Mouse (Mus musculus) hindlimb bud, embryonic 11.5 days (tissue): Measurements from ENCODE around the gene Grik3.

Experiments
- DNase-seq: peaks from one replicate; pipeline ENCODE4 v3.0.0-alpha.2; 2012; ENCODE audit warnings: low read depth, low spot score; ENCODE audit errors: extremely low spot score

The Grik3 gene

GRCm38 (mm10) chr4:125636616-125637304 is 146.3 kb downstream of the Grik3 start:
- no peak for DNase-seq

- no peak for DNase-seq
Observed at GRCm38 (mm10) chr4:125637364-125637763, 146.9 kb downstream of the Grik3 start.

- no peak for DNase-seq
Observed at GRCm38 (mm10) chr4:125640520-125640919, 150.0 kb downstream of the Grik3 start.

GRCm38 (mm10) chr4:125640921-125641663 is 150.6 kb downstream of the Grik3 start:
- no peak for DNase-seq

- DNase-seq, result no peak
Observed at GRCm38 (mm10) chr4:125644581-125645568, 154.4 kb downstream of the Grik3 start.

- no peak for DNase-seq
Observed at GRCm38 (mm10) chr4:125651676-125652246, 161.3 kb downstream of the Grik3 start.

- no peak for DNase-seq
Observed at GRCm38 (mm10) chr4:125656031-125656430, 165.5 kb downstream of the Grik3 start.

- no peak for DNase-seq
Observed at GRCm38 (mm10) chr4:125658376-125658775, 167.9 kb downstream of the Grik3 start.

GRCm38 (mm10) chr4:125661982-125662381 is 171.5 kb downstream of the Grik3 start:
- no peak for DNase-seq

- DNase-seq, result no peak
Observed at GRCm38 (mm10) chr4:125663262-125663661, 172.8 kb downstream of the Grik3 start.

GRCm38 (mm10) chr4:125665955-125666354 is 175.5 kb downstream of the Grik3 start:
- DNase-seq, result peak; percentile 52

GRCm38 (mm10) chr4:125682007-125682406 is 191.5 kb downstream of the Grik3 start:
- no peak for DNase-seq

GRCm38 (mm10) chr4:125687078-125687477 is 196.6 kb downstream of the Grik3 start:
- no peak for DNase-seq

- DNase-seq, result no peak
Observed at GRCm38 (mm10) chr4:125695431-125695830, 204.9 kb downstream of the Grik3 start.

GRCm38 (mm10) chr4:125696182-125696939 is 205.9 kb downstream of the Grik3 start:
- DNase-seq, result no peak

- no peak for DNase-seq
Observed at GRCm38 (mm10) chr4:125697626-125698025, 207.1 kb downstream of the Grik3 start.

GRCm38 (mm10) chr4:125699056-125699455 is 208.6 kb downstream of the Grik3 start:
- no peak for DNase-seq

- no peak for DNase-seq
Observed at GRCm38 (mm10) chr4:125700331-125700730, 209.8 kb downstream of the Grik3 start.

GRCm38 (mm10) chr4:125702607-125703309 is 212.3 kb downstream of the Grik3 start:
- DNase-seq, result no peak

- DNase-seq, result no peak
Observed at GRCm38 (mm10) chr4:125703310-125703690, 212.8 kb downstream of the Grik3 start.
